In genomic region chr2:172393391-172394051, GRCm38 (mm10) we compare ENCODE assay signal across 8 mouse cellular contexts. TPM values are rescaled to one million over a fixed set of nuclear protein-coding genes. Genes with fewer than 3 reads are reported as not detected.
DNase-seq lines count a peak whose midpoint lies in the region; ATAC-seq lines count a peak whose summit lies in the region.

TSS of gene Cass4 (plus strand) at chr2:172393794.

- H3K4me3 ChIP-seq in liver, embryonic 11.5 days (ENCODE audit: low read depth, low read length): peak within 1 kb of the TSS; percentile 44
- H3K4me3 ChIP-seq in hindbrain, embryonic 13.5 days: no peak within 1 kb of the TSS

- H3K36me3 ChIP-seq in liver, embryonic 11.5 days (ENCODE audit: control insufficient read depth, insufficient read depth, low read length): no peaks in the 10 kb centered on the region
- no peaks in the 10 kb centered on the region for H3K36me3 ChIP-seq in hindbrain, embryonic 13.5 days

- peak within 1 kb of the TSS; percentile 57 for H3K4me2 ChIP-seq in liver, embryonic 11.5 days
- no peak within 1 kb of the TSS for H3K4me2 ChIP-seq in hindbrain, embryonic 13.5 days

- no peaks in the 10 kb centered on the region for H3K27me3 ChIP-seq in liver, embryonic 11.5 days (replicated peaks; ENCODE audit: control insufficient read depth, insufficient read depth, low read length)
- H3K27me3 ChIP-seq in hindbrain, embryonic 13.5 days: no peaks in the 10 kb centered on the region; the same call in 1 of the 2 replicates

- peak; percentile 26 to 46 for DNase-seq in cerebellum, postnatal 10 days
- DNase-seq in cerebellum, adult 11 months: no peak
- DNase-seq in ZHBTc4 (ENCODE audit: low read depth, low spot score): peak; percentile 70
- no peak for DNase-seq in liver, embryonic 11.5 days (ENCODE audit: low spot score)
- peak; percentile 22 for DNase-seq in spleen, adult 12 weeks (ENCODE audit: low spot score)
- no peak for DNase-seq in ovary, postnatal 36 days (ENCODE audit: low spot score)
- no peak for DNase-seq in layer of hippocampus, postnatal 10 days (ENCODE audit: low spot score in 2 of 2)

- no peaks in the 10 kb centered on the region for H3K9me3 ChIP-seq in liver, embryonic 11.5 days (ENCODE audit: control insufficient read depth, low read length)
- no peaks in the 10 kb centered on the region for H3K9me3 ChIP-seq in hindbrain, embryonic 13.5 days

- ATAC-seq in liver, embryonic 11.5 days (replicated peaks; ENCODE audit: low FRiP score): peak; percentile 60
- no peak for ATAC-seq in hindbrain, embryonic 13.5 days (ENCODE audit: low FRiP score)

- no peak within 1 kb of the TSS; the same call in 1 of the 2 replicates for H3K9ac ChIP-seq in liver, embryonic 11.5 days (ENCODE audit: low read depth, low read length)
- no peak within 1 kb of the TSS for H3K9ac ChIP-seq in hindbrain, embryonic 13.5 days

- no peak within 1 kb of the TSS for H3K27ac ChIP-seq in liver, embryonic 11.5 days (ENCODE audit: low read depth, low read length)
- H3K27ac ChIP-seq in hindbrain, embryonic 13.5 days: no peak within 1 kb of the TSS

- WGBS in liver, embryonic 11.5 days: 16% methylated on average over 13 of the region's 13 CpGs
- WGBS in hindbrain, embryonic 13.5 days: 42% methylated on average over 13 of the region's 13 CpGs

- peaks cover 2% of the 10 kb centered on the region; the same call in 1 of the 2 replicates for H3K4me1 ChIP-seq in liver, embryonic 11.5 days (replicated peaks; ENCODE audit: control insufficient read depth, insufficient read depth, low read length)
- peaks cover 6% of the 10 kb centered on the region; the same call in 1 of the 2 replicates for H3K4me1 ChIP-seq in hindbrain, embryonic 13.5 days (replicated peaks)

RNA-seq across cellular contexts. Expression of gene Cass4, which starts in this region (rescaled TPM):
- 1.1 and 1.5 TPM in 2 replicates for polyA plus RNA-seq in liver, embryonic 11.5 days (2014; fragmentation: Nextera tagmentation; extraction: Ambion mirVana)
- 0.13 and 0.19 TPM in 2 replicates for polyA plus RNA-seq in hindbrain, embryonic 13.5 days (2015; fragmentation: Nextera tagmentation; extraction: Ambion mirVana)
- under 1 TPM; 0.41 to 0.47 TPM for total RNA-seq in layer of hippocampus, postnatal 10 days (2021)

Comparison
In these comparisons a context has a peak if more than half of its experiments do, and no peak if none do; other contexts are left out.
1. DNase-seq: peak in cerebellum, postnatal 10 days (2 of 2), ZHBTc4 (single experiment) and spleen, adult 12 weeks (single experiment); none in cerebellum, adult 11 months (single experiment), liver, embryonic 11.5 days (single experiment), ovary, postnatal 36 days (single experiment) and layer of hippocampus, postnatal 10 days (0 of 2).